Mouse (Mus musculus) myocyte (in vitro differentiated cells): ENCODE results near the gene Tmem178.

ENCODE experiments used
- E2F4 ChIP-seq: IDR thresholded peaks from one replicate; pipeline ENCODE4 v1.6.1; 2011; ENCODE audit warnings: mild to moderate bottlenecking, control low read depth, moderate library complexity; ENCODE audit not compliant: insufficient read depth
- MAX ChIP-seq: IDR thresholded peaks from one replicate; pipeline ENCODE4 v1.6.1; 2011; ENCODE audit warnings: low read depth, mild to moderate bottlenecking, control low read depth
- MYOG ChIP-seq, 3 experiments: IDR thresholded peaks; one replicate each; pipeline ENCODE4 v1.6.1; 2011; ENCODE audit warnings: control low read depth in 2 of 3, low read depth in 2 of 3, mild to moderate bottlenecking in 2 of 3; ENCODE audit not compliant: insufficient read length in 2 of 3, control insufficient read depth in 1 of 3, insufficient read depth in 1 of 3
- POLR2A ChIP-seq: IDR thresholded peaks from one replicate; pipeline ENCODE4 v1.6.1; 2011; ENCODE audit warnings: low read depth, mild to moderate bottlenecking, control low read depth, moderate library complexity; ENCODE audit not compliant: insufficient read length
- POLR2AphosphoS2 ChIP-seq: IDR thresholded peaks from one replicate; pipeline ENCODE4 v1.6.1; 2011; ENCODE audit warnings: low read depth, control low read depth; ENCODE audit not compliant: insufficient read length
- REST ChIP-seq: IDR thresholded peaks from one replicate; pipeline ENCODE4 v1.6.1; 2011; ENCODE audit warnings: mild to moderate bottlenecking, control low read depth, moderate library complexity; ENCODE audit not compliant: insufficient read depth, insufficient read length
- TCF12 ChIP-seq: IDR thresholded peaks from one replicate; pipeline ENCODE4 v1.6.1; 2011; ENCODE audit warnings: mild to moderate bottlenecking, control low read depth; ENCODE audit not compliant: poor library complexity, insufficient read depth, severe bottlenecking
- TCF3 ChIP-seq: IDR thresholded peaks from one replicate; pipeline ENCODE4 v1.6.1; 2011; ENCODE audit warnings: low read depth, control low read depth; ENCODE audit not compliant: insufficient read length
- USF1 ChIP-seq: IDR thresholded peaks from one replicate; pipeline ENCODE4 v1.6.1; 2011; ENCODE audit warnings: low read depth, mild to moderate bottlenecking, control low read depth, moderate library complexity

- TF ChIP-seq MYOG (IDR thresholded peaks at IDR 0.05; ENCODE audit: control insufficient read depth in 1 of 3, insufficient read depth in 1 of 3, insufficient read length in 2 of 3, low read depth in 2 of 3) (no peak), POLR2A (no peak), TCF3 (no peak), POLR2AphosphoS2 (no peak), USF1 (no peak), TCF12 (no peak), E2F4 (no peak), REST (no peak), MAX (no peak)
Observed at GRCm38 (mm10) chr17:80925554-80925953, 18.9 kb upstream of the Tmem178 start.
